Mouse (Mus musculus) forebrain, embryonic 10.5 days (tissue): Measurements from ENCODE around the gene Cd300c2. TPM values are rescaled to one million over a fixed set of nuclear protein-coding genes. Genes with fewer than 3 reads are reported as not detected.

Source experiments
- polyA plus RNA-seq: library from polyadenylated mRNA; unstranded; fragments of >200 nt; fragmentation: Nextera tagmentation; extraction: Ambion mirVana; gene quantifications from 2 replicates; pipeline ENCODE4 v1.2.1, GENCODE M21; 2016

Cd300c2 gene
- polyA plus RNA-seq, 1 experiment from 2014 or later: 0.41 TPM

Other genes starting within 250 kb of the Cd300c2 start
- 0.33 and 0.71 TPM in 2 replicates for gene Kif19a, start 236.5 kb downstream of the Cd300c2 start, polyA plus RNA-seq
- 20.7 and 20.8 TPM in 2 replicates for gene Btbd17, start 205.9 kb downstream of the Cd300c2 start, polyA plus RNA-seq
- 0.21 TPM in 1 of 2 replicates, not detected in the other for gene Gpr142, start 203.0 kb downstream of the Cd300c2 start, polyA plus RNA-seq
- gene Gprc5c, start 150.7 kb downstream of the Cd300c2 start, polyA plus RNA-seq: 31.7 and 32.3 TPM in 2 replicates
- 0.42 and 1.3 TPM in 2 replicates for gene Cd300a, start 111.8 kb downstream of the Cd300c2 start, polyA plus RNA-seq
- not detected in 2 replicates for gene Cd300lb, start 67.5 kb downstream of the Cd300c2 start, polyA plus RNA-seq
- gene Cd300c, start 32.7 kb downstream of the Cd300c2 start, polyA plus RNA-seq: not detected in 2 replicates
- gene Cd300ld, start 12.0 kb downstream of the Cd300c2 start, polyA plus RNA-seq: 0.17 TPM in 1 of 2 replicates, not detected in the other
- not detected in 2 replicates for gene Cd300ld2, start 14.3 kb upstream of the Cd300c2 start, polyA plus RNA-seq
- not detected in 2 replicates for gene Cd300ld4, start 25.1 kb upstream of the Cd300c2 start, polyA plus RNA-seq
- not detected in 2 replicates for gene Cd300ld5, start 35.9 kb upstream of the Cd300c2 start, polyA plus RNA-seq
- gene Cd300ld3, start 46.5 kb upstream of the Cd300c2 start, polyA plus RNA-seq: not detected in 2 replicates
- gene Cd300e, start 60.3 kb upstream of the Cd300c2 start, polyA plus RNA-seq: not detected in 2 replicates
- 0.76 and 0.90 TPM in 2 replicates for gene Rab37, start 89.6 kb upstream of the Cd300c2 start, polyA plus RNA-seq
- gene Cd300lf, start 132.1 kb upstream of the Cd300c2 start, polyA plus RNA-seq: 0.09 and 0.10 TPM in 2 replicates
- 36.6 and 38.1 TPM in 2 replicates for gene Slc9a3r1, start 161.5 kb upstream of the Cd300c2 start, polyA plus RNA-seq
- gene Tmem104, start 185.6 kb upstream of the Cd300c2 start, polyA plus RNA-seq: 8.7 and 8.8 TPM in 2 replicates
- gene Nat9, start 186.0 kb upstream of the Cd300c2 start, polyA plus RNA-seq: 16.9 and 20.6 TPM in 2 replicates